Mouse (Mus musculus): ENCODE measurements at regions not wholly inside any gene's neighbourhood (a gene's known extent, or its start where the extent isn't known, plus 50 kb on each side); places are given as distances from the start of the nearest gene placed in this dataset.
A peak's percentile ranks its signal among the peaks of the same experiment; 100 is the strongest.

DNA sequence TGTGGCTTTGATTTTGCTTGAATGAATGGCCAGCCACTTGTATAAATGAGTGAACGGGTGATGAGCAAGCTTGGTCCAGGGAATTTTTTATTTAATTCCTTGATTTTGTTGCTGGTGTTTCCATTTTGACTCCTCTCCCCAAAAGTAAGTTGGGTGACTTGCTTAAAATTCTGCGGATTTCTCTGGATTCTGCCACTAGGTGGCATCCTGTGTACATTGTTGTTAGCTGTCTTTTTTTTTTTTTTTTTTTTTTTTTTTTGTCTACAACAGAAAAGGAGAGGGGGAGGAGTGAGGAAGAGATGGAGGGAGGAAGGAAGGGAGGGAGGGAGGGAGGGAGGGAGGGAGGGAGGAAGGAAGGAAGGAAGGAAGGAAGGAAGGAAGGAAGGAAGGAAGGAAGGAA is 91.5 kb upstream of the Zfp746 start:
- TF ChIP-seq CTCF (IDR thresholded peaks at IDR 0.05; ENCODE audit: low read depth): peak; percentile 18; the same call in 1 of the 2 replicates
- TF ChIP-seq EP300 (IDR thresholded peaks at IDR 0.05; ENCODE audit: low read depth): no peak
